Mouse (Mus musculus) adrenal gland, adult 10 weeks (tissue): ENCODE data around the gene Gm7173. TPM values are rescaled to one million over a fixed set of nuclear protein-coding genes. Genes with fewer than 3 reads are reported as not detected.

Experiments used
- polyA plus RNA-seq: library from polyadenylated mRNA; stranded (reverse); fragments of 350-450 nt; fragmentation: Illumina TruSeq; extraction: RNeasy Lipid Tissue Mini Kit (QIAGEN cat#74804); gene quantifications from one replicate; pipeline ENCODE4 v1.2.3, GENCODE M21; 2014; ENCODE audit warnings: low read depth, low replicate concordance

Gene Gm7173
- 1.7 TPM for polyA plus RNA-seq

GRCm38 (mm10) chrX:79516977-79517645 is at the start of gene Gm7173:
Gene Gm7173 (minus strand): TSS chrX:79517285.

Other genes with a start within 250 kb of the Gm7173 start
- gene Mageb16, start 154.2 kb upstream of the Gm7173 start, polyA plus RNA-seq = not detected